Mouse (Mus musculus) MEL (cell line): ENCODE data around the gene Ddi2. TPM values are rescaled to one million over a fixed set of nuclear protein-coding genes. Genes with fewer than 3 reads are reported as not detected.
A peak's percentile ranks its signal among the peaks of the same experiment; 100 is the strongest.

Source experiments
- DNase-seq: peaks from one replicate; pipeline ENCODE4 v3.0.0; 2011; ENCODE audit warnings: low read depth, low spot score
- H3K27ac ChIP-seq: 2 replicates; pipeline ENCODE4 v1.5.1; 2012; ENCODE audit warnings: low read depth, mild to moderate bottlenecking, control low read depth, low read length, moderate library complexity; ENCODE audit not compliant: control insufficient read depth
- H3K27me3 ChIP-seq, 2 experiments: fragments of 150-350 bp in 1 of 2; sonication (generic) in 1 of 2; 2 replicates each; pipeline ENCODE4 v1.6.1; 2012; ENCODE audit warnings: low read length in 2 of 2, mild to moderate bottlenecking in 2 of 2, improper control_type of control experiment in 1 of 2, moderate library complexity in 1 of 2; ENCODE audit not compliant: insufficient read depth in 2 of 2, control insufficient read depth in 1 of 2
- H3K36me3 ChIP-seq, 2 experiments: 2 replicates each; pipeline ENCODE4 v1.6.1; 2012 to 2014; ENCODE audit warnings: low read length in 2 of 2, improper control_type of control experiment in 1 of 2, inconsistent platforms in 1 of 2, mild to moderate bottlenecking in 1 of 2; ENCODE audit not compliant: insufficient read depth in 2 of 2, control insufficient read depth in 1 of 2
- H3K4me1 ChIP-seq, 2 experiments: fragments of 150-350 bp in 1 of 2; sonication (generic) in 1 of 2; 2 replicates each; pipeline ENCODE4 v1.6.1; 2012; ENCODE audit warnings: low read length in 2 of 2, improper control_type of control experiment in 1 of 2, mild to moderate bottlenecking in 1 of 2; ENCODE audit not compliant: insufficient read depth in 2 of 2, control insufficient read depth in 1 of 2
- H3K4me3 ChIP-seq, 2 experiments: fragments of 150-350 bp in 1 of 2; sonication (generic) in 1 of 2; 2 replicates each; pipeline ENCODE4 v1.5.1; 2012; ENCODE audit warnings: low read depth in 2 of 2, low read length in 2 of 2, mild to moderate bottlenecking in 2 of 2, moderate library complexity in 2 of 2, control low read depth in 1 of 2, improper control_type of control experiment in 1 of 2; ENCODE audit not compliant: control insufficient read depth in 1 of 2, insufficient read depth in 1 of 2
- H3K79me2 ChIP-seq: 2 replicates; pipeline ENCODE4 v1.6.1; 2012; ENCODE audit warnings: mild to moderate bottlenecking, low read length, moderate library complexity; ENCODE audit not compliant: control insufficient read depth, poor library complexity, insufficient read depth
- H3K9ac ChIP-seq: 2 replicates; pipeline ENCODE4 v1.6.1; 2012; ENCODE audit warnings: low read depth, mild to moderate bottlenecking, control low read depth, low read length, moderate library complexity; ENCODE audit not compliant: control insufficient read depth, poor library complexity, severe bottlenecking
- H3K9me3 ChIP-seq: fragments of 150-350 bp; sonication (generic); replicated peaks from 2 replicates; pipeline ENCODE4 v1.6.1; 2012; ENCODE audit warnings: mild to moderate bottlenecking, low read length, improper control_type of control experiment, moderate library complexity; ENCODE audit not compliant: insufficient read depth
- CHD1 ChIP-seq: IDR thresholded peaks from 2 replicates; pipeline ENCODE4 v1.6.1; 2012; ENCODE audit warnings: low read depth, mild to moderate bottlenecking, inconsistent platforms, low read length, improper control_type of control experiment
- CTCF ChIP-seq, 3 experiments: IDR thresholded peaks in 2 of 3; conservative IDR thresholded peaks in 1 of 3; 2 replicates each; pipeline ENCODE4 v1.5.1; 2011 to 2012; ENCODE audit warnings: low read length in 3 of 3, low read depth in 2 of 3, mild to moderate bottlenecking in 2 of 3, improper control_type of control experiment in 1 of 3, inconsistent platforms in 1 of 3, mixed read lengths in 1 of 3, moderate library complexity in 1 of 3; ENCODE audit not compliant: control insufficient read depth in 1 of 3, insufficient read depth in 1 of 3, poor library complexity in 1 of 3, severe bottlenecking in 1 of 3
- E2F4 ChIP-seq: IDR thresholded peaks from 2 replicates; pipeline ENCODE4 v1.6.1; 2011; ENCODE audit warnings: low read depth, low read length, improper control_type of control experiment, borderline replicate concordance
- GABPA ChIP-seq: IDR thresholded peaks from 2 replicates; pipeline ENCODE4 v1.6.1; 2012; ENCODE audit warnings: low read depth, mild to moderate bottlenecking, inconsistent platforms, low read length, improper control_type of control experiment, moderate library complexity
- GATA1 ChIP-seq: IDR thresholded peaks from 2 replicates; pipeline ENCODE4 v1.6.1; 2011; ENCODE audit warnings: low read depth, low read length, improper control_type of control experiment
- JUND ChIP-seq: IDR thresholded peaks from 2 replicates; pipeline ENCODE4 v1.6.1; 2011; ENCODE audit warnings: low read depth, mild to moderate bottlenecking, improper control_type of control experiment, low read length
- MAFK ChIP-seq: IDR thresholded peaks from 2 replicates; pipeline ENCODE4 v1.6.1; 2011; ENCODE audit warnings: low read depth, mild to moderate bottlenecking, low read length, improper control_type of control experiment, borderline replicate concordance
- MAX ChIP-seq: IDR thresholded peaks from 2 replicates; pipeline ENCODE4 v1.6.1; 2011; ENCODE audit warnings: low read length, improper control_type of control experiment
- MAZ ChIP-seq: IDR thresholded peaks from 2 replicates; pipeline ENCODE4 v1.6.1; 2012; ENCODE audit warnings: low read depth, mild to moderate bottlenecking, inconsistent platforms, low read length, improper control_type of control experiment
- POLR2A ChIP-seq, 2 experiments: IDR thresholded peaks; 2 replicates each; pipeline ENCODE4 v1.6.1; 2011 to 2012; ENCODE audit warnings: low read length in 2 of 2, mild to moderate bottlenecking in 2 of 2, control low read depth in 1 of 2, improper control_type of control experiment in 1 of 2, low read depth in 1 of 2, moderate library complexity in 1 of 2; ENCODE audit not compliant: control insufficient read depth in 1 of 2, insufficient read depth in 1 of 2, poor library complexity in 1 of 2
- RAD21 ChIP-seq: IDR thresholded peaks from 2 replicates; pipeline ENCODE4 v1.6.1; 2011; ENCODE audit warnings: mild to moderate bottlenecking, low read depth, low read length, improper control_type of control experiment
- SMC3 ChIP-seq: IDR thresholded peaks from 2 replicates; pipeline ENCODE4 v1.6.1; 2011; ENCODE audit warnings: low read depth, low read length, improper control_type of control experiment
- TBP ChIP-seq: IDR thresholded peaks from 2 replicates; pipeline ENCODE4 v1.8.0; 2011; ENCODE audit warnings: low read depth, low read length, improper control_type of control experiment
- UBTF ChIP-seq: IDR thresholded peaks from 2 replicates; pipeline ENCODE4 v1.6.1; 2012; ENCODE audit warnings: low read depth, mild to moderate bottlenecking, inconsistent platforms, low read length, improper control_type of control experiment, moderate library complexity, borderline replicate concordance; ENCODE audit not compliant: insufficient read depth
- USF1 ChIP-seq: IDR thresholded peaks from 2 replicates; pipeline ENCODE4 v1.6.1; 2014; ENCODE audit warnings: low read depth, mild to moderate bottlenecking, inconsistent platforms, low read length, improper control_type of control experiment, moderate library complexity
- ZNF384 ChIP-seq: IDR thresholded peaks from 2 replicates; pipeline ENCODE4 v1.6.1; 2012; ENCODE audit warnings: low read depth, mild to moderate bottlenecking, inconsistent platforms, low read length, improper control_type of control experiment
- polyA plus RNA-seq, 2 experiments: library from polyadenylated mRNA; stranded (reverse) in 1 of 2; unstranded in 1 of 2; fragments of >175 nt in 1 of 2; fragments of >200 nt in 1 of 2; gene quantifications; 2 replicates each; pipeline versions ENCODE4 v1.2.1 to v1.2.4; 2012; ENCODE audit warnings: low replicate concordance in 2 of 2, low read depth in 1 of 2; ENCODE audit not compliant: insufficient read length in 2 of 2, insufficient read depth in 1 of 2, missing spikeins in 1 of 2
- total RNA-seq: library from RNA; depleted of rRNA; stranded (reverse); fragments of 300-350 nt; gene quantifications from 2 replicates; pipeline ENCODE4 v1.2.3, GENCODE M21; 2012

Ddi2 gene
- total and polyA plus RNA-seq, 3 experiments: 40.7 to 42.8 TPM; not detected in 1

GRCm38 (mm10) chr4:141672325-141672724, 50.9 kb downstream of the Ddi2 start:
- Histone ChIP-seq H3K79me2 (no peaks in the 10 kb centered on the region), H3K27ac (no peak overlapping the region), H3K36me3 (peaks cover 0 to 4% of the 10 kb centered on the region in 2 experiments; a peak in 1 of 4 replicates), H3K4me3 (no peak overlapping the region), H3K9ac (no peak overlapping the region), H3K4me1 (peaks cover 3 to 4% of the 10 kb centered on the region in 2 experiments; a peak in 2 of 4 replicates), H3K27me3 (no peaks in the 10 kb centered on the region), H3K9me3 (no peaks in the 10 kb centered on the region)
- DNase-seq: no peak
- TF ChIP-seq UBTF (no peak), USF1 (peak; percentile 81)

GRCm38 (mm10) chr4:141671389-141671788, 51.8 kb downstream of the Ddi2 start:
- no peak for TF ChIP-seq MAZ
- TF ChIP-seq GATA1: no peak
- no peak for TF ChIP-seq SMC3
- no peak for TF ChIP-seq ZNF384
- TF ChIP-seq UBTF: no peak
- no peak for TF ChIP-seq POLR2A (IDR thresholded peaks at IDR 0.05; ENCODE audit: control insufficient read depth in 1 of 2, insufficient read depth in 1 of 2, low read depth in 1 of 2, low read length in 2 of 2, poor library complexity in 1 of 2)
- TF ChIP-seq E2F4: no peak
- no peak for TF ChIP-seq CHD1
- TF ChIP-seq TBP: no peak
- TF ChIP-seq RAD21: no peak
- no peak for TF ChIP-seq MAX
- TF ChIP-seq MAFK: no peak
- TF ChIP-seq GABPA: no peak
- TF ChIP-seq JUND: no peak
- TF ChIP-seq CTCF (IDR thresholded peaks at IDR 0.05 in 2 of 3, conservative IDR thresholded peaks at IDR 0.05 in 1 of 3; ENCODE audit: control insufficient read depth in 1 of 3, insufficient read depth in 1 of 3, low read depth in 2 of 3, low read length in 3 of 3, poor library complexity in 1 of 3, severe bottlenecking in 1 of 3): no peak

More at GRCm38 (mm10) chr4:141671389-141671788, 51.8 kb downstream of the Ddi2 start:
- Histone ChIP-seq H3K27ac (no peak overlapping the region), H3K4me1 (peaks cover 3 to 4% of the 10 kb centered on the region in 2 experiments; a peak in 2 of 4 replicates), H3K4me3 (no peak overlapping the region), H3K36me3 (peaks cover 0 to 4% of the 10 kb centered on the region in 2 experiments; a peak in 1 of 4 replicates), H3K9me3 (no peaks in the 10 kb centered on the region), H3K79me2 (no peaks in the 10 kb centered on the region), H3K27me3 (no peaks in the 10 kb centered on the region), H3K9ac (no peak overlapping the region)
- no peak for DNase-seq
